Mouse (Mus musculus) liver, embryonic 14.5 days (tissue): ENCODE results near the gene 4933428G20Rik. TPM values are rescaled to one million over a fixed set of nuclear protein-coding genes. Genes with fewer than 3 reads are reported as not detected.

Experiments used
- ATAC-seq: fragments of 200-750 bp; cut with Nextera tagmentation; 2 replicates; pipeline ENCODE4 v1.8.0; 2017; ENCODE audit warnings: moderate number of reproducible peaks, mild to moderate bottlenecking, moderate library complexity; ENCODE audit not compliant: insufficient read depth
- DNase-seq, 3 experiments: peaks; one replicate each; pipeline ENCODE4 v3.0.0-alpha.2; 2012 to 2013; ENCODE audit warnings: low read depth in 3 of 3, low spot score in 3 of 3
- H3K27ac ChIP-seq: fragments of 300-500 bp; sonication (generic); 2 replicates; pipeline ENCODE4 v1.5.1; 2014; ENCODE audit warnings: moderate library complexity, mild to moderate bottlenecking, control low read depth, inconsistent platforms
- H3K27me3 ChIP-seq: fragments of 300-500 bp; sonication (generic); 2 replicates; pipeline ENCODE4 v1.6.1; 2014; ENCODE audit warnings: mild to moderate bottlenecking, low read length, moderate library complexity; ENCODE audit not compliant: control insufficient read depth, insufficient read depth
- H3K36me3 ChIP-seq: fragments of 300-500 bp; sonication (generic); replicated peaks from 2 replicates; pipeline ENCODE4 v1.6.1; 2014; ENCODE audit warnings: low read depth; ENCODE audit not compliant: control insufficient read depth, insufficient read depth
- H3K4me1 ChIP-seq, 2 experiments: fragments of 200-500 bp in 1 of 2; fragments of 300-500 bp in 1 of 2; sonication (generic) in 1 of 2; replicated peaks; 2 replicates each; pipeline ENCODE4 v1.6.1; 2012 to 2014; ENCODE audit warnings: antibody characterized with exemption in 1 of 2, inconsistent platforms in 1 of 2, low read length in 1 of 2; ENCODE audit not compliant: control insufficient read depth in 2 of 2, insufficient read depth in 2 of 2
- H3K4me2 ChIP-seq: fragments of 300-500 bp; sonication (generic); 2 replicates; pipeline ENCODE4 v1.6.1; 2014; ENCODE audit warnings: low read depth, mild to moderate bottlenecking, control low read depth, moderate library complexity
- H3K4me3 ChIP-seq, 2 experiments: fragments of 200-500 bp in 1 of 2; fragments of 300-500 bp in 1 of 2; sonication (generic) in 1 of 2; 2 replicates each; pipeline ENCODE4 v1.5.1; 2012 to 2014; ENCODE audit warnings: low read depth in 2 of 2, low read length in 2 of 2, mild to moderate bottlenecking in 2 of 2, control low read depth in 1 of 2, inconsistent platforms in 1 of 2, moderate library complexity in 1 of 2; ENCODE audit not compliant: insufficient read depth in 1 of 2
- H3K9ac ChIP-seq: fragments of 300-500 bp; sonication (generic); replicated peaks from 2 replicates; pipeline ENCODE4 v1.6.1; 2014; ENCODE audit warnings: mild to moderate bottlenecking, control low read depth, moderate library complexity
- H3K9me3 ChIP-seq: fragments of 300-500 bp; sonication (generic); 2 replicates; pipeline ENCODE4 v1.6.1; 2016; ENCODE audit warnings: low read length, mixed read lengths; ENCODE audit not compliant: control insufficient read depth
- CTCF ChIP-seq: IDR thresholded peaks from 2 replicates; pipeline ENCODE4 v1.5.1; 2016; ENCODE audit warnings: antibody characterized with exemption, low read depth, control low read depth
- EP300 ChIP-seq: IDR thresholded peaks from 2 replicates; pipeline ENCODE4 v1.6.1; 2016; ENCODE audit warnings: antibody characterized with exemption, low read depth
- WGBS: fragments of 180-500 bp; shearing (Covaris S2); extraction: QIAGEN DNeasy Blood & Tissue Kit; methylation state at CpG from one replicate; pipeline ENCODE4 v1.1.7; 2014; ENCODE audit not compliant: insufficient replicate concordance; 5-methylcytosine and 5-hydroxymethylcytosine counted together
- polyA plus RNA-seq, 2 experiments: library from polyadenylated mRNA; depleted of rRNA in 1 of 2; stranded (reverse) in 1 of 2; unstranded in 1 of 2; fragments of >200 nt; fragmentation: Nextera tagmentation in 1 of 2; extraction: Ambion mirVana in 1 of 2; gene quantifications; 2 replicates each; pipeline versions ENCODE4 v1.2.1 to v1.2.3; 2012 to 2014

4933428G20Rik gene
- polyA plus RNA-seq, 2 experiments = 0.02 TPM; not detected in 1

- WGBS = 9% methylated on average over 3 of the region's 3 CpGs
- no peaks in the 10 kb centered on the region for H3K4me1 ChIP-seq
Measured at GRCm38 (mm10) chr11:97540136-97540535, 40.0 kb upstream of the 4933428G20Rik start.

GRCm38 (mm10) chr11:97539622-97540021 lies 39.5 kb upstream of the 4933428G20Rik start:
- Histone ChIP-seq H3K9me3 (no peaks in the 10 kb centered on the region), H3K36me3 (no peaks in the 10 kb centered on the region), H3K4me2 (no peak overlapping the region), H3K4me3 (no peak overlapping the region), H3K27me3 (peaks cover 43% of the 10 kb centered on the region), H3K9ac (no peak overlapping the region), H3K4me1 (no peaks in the 10 kb centered on the region), H3K27ac (no peak overlapping the region)
- DNase-seq = no peak
- 51% methylated on average over 5 of the region's 5 CpGs for WGBS
- TF ChIP-seq EP300 (no peak), CTCF (no peak)
- no peak for ATAC-seq

More at GRCm38 (mm10) chr11:97540136-97540535, 40.0 kb upstream of the 4933428G20Rik start:
- ATAC-seq = no peak
- no peak for TF ChIP-seq EP300
- H3K9ac ChIP-seq = no peak overlapping the region
- H3K4me2 ChIP-seq = no peak overlapping the region
- no peaks in the 10 kb centered on the region for H3K36me3 ChIP-seq
- H3K27ac ChIP-seq = no peak overlapping the region
- peaks cover 41% of the 10 kb centered on the region for H3K27me3 ChIP-seq
- DNase-seq = no peak
- no peak overlapping the region for H3K4me3 ChIP-seq
- H3K9me3 ChIP-seq = no peaks in the 10 kb centered on the region

DNA sequence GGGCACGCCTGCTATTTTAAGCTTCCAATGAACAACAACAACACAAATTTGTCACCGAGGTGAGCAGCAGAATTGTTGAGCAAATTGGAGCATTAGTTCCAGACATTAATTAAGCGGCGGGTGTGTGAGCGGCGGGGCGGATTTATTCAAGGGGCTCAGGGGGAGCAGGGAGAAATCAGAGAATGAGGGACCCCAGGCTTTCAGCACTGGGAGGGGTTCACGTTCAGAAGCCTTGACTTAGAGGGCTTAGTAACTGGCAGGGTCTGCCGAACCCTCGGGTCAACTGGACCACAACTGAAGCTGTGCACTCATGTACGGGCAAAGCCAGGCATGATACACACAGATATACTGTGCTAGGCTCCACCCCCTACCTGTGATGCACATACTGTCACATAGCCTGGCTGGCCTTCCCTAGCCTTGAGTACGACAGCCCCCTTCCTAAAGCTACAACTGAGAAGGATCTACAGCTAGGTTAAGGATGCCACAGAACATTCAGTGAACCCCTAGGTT lies 37.5 kb upstream of the 4933428G20Rik start:
- WGBS = 39% methylated on average over 12 of the region's 12 CpGs
- Histone ChIP-seq H3K4me2 (no peak overlapping the region), H3K27me3 (peaks cover 60% of the 10 kb centered on the region), H3K36me3 (no peaks in the 10 kb centered on the region), H3K4me1 (no peaks in the 10 kb centered on the region), H3K9me3 (no peaks in the 10 kb centered on the region), H3K9ac (no peak overlapping the region), H3K4me3 (no peak overlapping the region), H3K27ac (no peak overlapping the region)
- ATAC-seq = no peak
- no peak for DNase-seq
- TF ChIP-seq EP300 (no peak), CTCF (no peak)

DNA sequence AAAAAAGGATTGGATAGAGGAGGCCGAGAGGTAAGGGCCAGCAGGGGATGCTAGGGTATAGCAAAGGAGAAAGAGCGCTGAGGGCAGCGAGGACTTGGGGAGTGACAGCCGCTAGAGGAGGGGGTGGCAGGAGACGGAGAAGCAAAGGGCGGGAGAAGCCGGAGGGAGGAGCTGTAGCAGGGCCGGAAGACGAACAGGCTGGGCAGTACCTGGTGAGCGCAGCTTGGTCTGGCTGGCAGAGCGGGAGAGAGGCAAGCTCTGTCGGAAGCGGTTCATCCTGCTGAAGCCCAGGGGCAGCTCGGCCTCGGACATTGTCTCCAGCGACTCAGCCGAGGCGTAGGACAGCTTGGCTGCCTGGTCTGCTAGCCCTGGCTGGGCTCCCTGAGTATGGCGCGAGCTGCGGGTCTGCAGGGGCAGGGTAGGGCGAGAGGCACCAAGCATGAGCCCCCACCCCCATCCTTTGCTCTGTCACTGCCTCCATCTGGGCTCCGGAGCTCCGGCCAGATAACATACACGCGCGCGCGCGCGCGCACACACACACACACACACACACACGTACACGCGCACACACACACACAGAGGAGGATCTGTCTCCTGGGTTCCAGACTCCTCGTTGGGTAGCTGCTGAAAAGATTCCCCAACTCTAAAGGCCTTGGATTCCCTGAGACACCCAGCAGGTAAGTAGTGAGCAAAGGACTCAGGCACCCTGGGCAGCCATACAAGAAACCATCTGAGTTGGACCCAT lies 36.9 kb upstream of the 4933428G20Rik start:
- Histone ChIP-seq H3K9ac (no peak overlapping the region), H3K27me3 (peaks cover 66% of the 10 kb centered on the region), H3K4me2 (peak overlapping the region; percentile 13; the same call in 1 of the 2 replicates), H3K4me3 (peak overlapping the region in 1 of 2 experiments; percentile 13; a peak in 1 of 4 replicates), H3K36me3 (no peaks in the 10 kb centered on the region), H3K27ac (no peak overlapping the region), H3K4me1 (0 out of 4 replicates have a peak, but pooled peaks cover 0 to 2% of the 10 kb centered on the region in 2 experiments), H3K9me3 (no peaks in the 10 kb centered on the region)
- TF ChIP-seq CTCF (no peak), EP300 (no peak)
- WGBS = 1% methylated on average over 36 of the region's 36 CpGs
- ATAC-seq (no peak), DNase-seq (no peak)

GRCm38 (mm10) chr11:97536083-97536747 lies 36.1 kb upstream of the 4933428G20Rik start:
- H3K36me3 ChIP-seq = no peaks in the 10 kb centered on the region
- H3K27me3 ChIP-seq = peaks cover 68% of the 10 kb centered on the region
- no peak overlapping the region for H3K4me3 ChIP-seq
- TF ChIP-seq CTCF = no peak
- ATAC-seq (no peak), DNase-seq (no peak)
- no peak overlapping the region for H3K9ac ChIP-seq
- 0 out of 4 replicates have a peak, but pooled peaks cover 0 to 3% of the 10 kb centered on the region in 2 experiments for H3K4me1 ChIP-seq
- WGBS = 7% methylated on average over 35 of the region's 35 CpGs
- no peak overlapping the region for H3K27ac ChIP-seq
- H3K9me3 ChIP-seq = no peaks in the 10 kb centered on the region
- no peak overlapping the region for H3K4me2 ChIP-seq
